Mouse (Mus musculus) cerebellum, adult 9-10 months (tissue): ENCODE results near the gene Gm27029.
"Not testable (repeated sequence)": the region's sequence is repeated elsewhere in the genome, so short reads cannot be mapped to it uniquely, and the experiment has no call there.

Experiments
- DNase-seq: peaks from one replicate; pipeline ENCODE4 v3.0.0; 2022

Gene Gm27029

DNA sequence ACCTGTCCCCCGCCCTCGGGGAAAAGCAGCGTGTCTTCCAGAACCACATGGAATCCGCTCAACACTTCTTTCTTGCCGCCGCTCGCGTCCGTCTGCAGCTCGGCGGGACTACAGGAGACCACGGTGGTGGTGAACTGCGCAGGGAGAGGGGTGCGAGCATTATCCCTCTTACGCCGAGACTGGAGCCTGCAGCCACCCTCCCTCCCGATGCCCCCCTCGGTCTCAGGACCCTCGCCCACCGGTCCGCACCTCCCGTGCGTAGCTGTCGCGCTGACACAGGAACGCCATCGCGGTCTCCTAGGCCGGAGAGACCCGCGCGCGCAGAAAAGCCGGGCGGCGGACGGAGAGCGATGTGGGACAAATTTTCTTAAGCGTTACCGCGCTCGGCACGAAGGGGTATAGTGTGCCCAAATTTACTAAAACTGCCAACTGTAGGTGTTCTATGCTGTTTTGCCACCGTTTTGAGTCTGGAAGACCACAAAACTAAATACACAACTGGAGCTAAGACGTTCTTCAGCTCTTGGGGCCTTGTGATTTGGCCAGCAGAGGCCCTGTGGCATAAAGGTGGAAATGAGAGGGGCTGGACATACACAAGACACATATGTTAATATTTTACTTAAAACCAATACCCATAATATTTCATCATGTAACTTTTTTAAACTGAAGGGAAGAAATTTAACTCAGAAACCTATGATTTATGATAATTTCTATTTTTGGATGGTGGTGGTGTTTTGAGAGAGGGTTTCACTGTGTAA lies 7.3 kb downstream of the Gm27029 start, which contains the start of gene Aarsd1:
TSS of gene Aarsd1 (minus strand) at position 515 of the 755 bp plus-strand sequence.
- peak; percentile 87 for DNase-seq

DNA sequence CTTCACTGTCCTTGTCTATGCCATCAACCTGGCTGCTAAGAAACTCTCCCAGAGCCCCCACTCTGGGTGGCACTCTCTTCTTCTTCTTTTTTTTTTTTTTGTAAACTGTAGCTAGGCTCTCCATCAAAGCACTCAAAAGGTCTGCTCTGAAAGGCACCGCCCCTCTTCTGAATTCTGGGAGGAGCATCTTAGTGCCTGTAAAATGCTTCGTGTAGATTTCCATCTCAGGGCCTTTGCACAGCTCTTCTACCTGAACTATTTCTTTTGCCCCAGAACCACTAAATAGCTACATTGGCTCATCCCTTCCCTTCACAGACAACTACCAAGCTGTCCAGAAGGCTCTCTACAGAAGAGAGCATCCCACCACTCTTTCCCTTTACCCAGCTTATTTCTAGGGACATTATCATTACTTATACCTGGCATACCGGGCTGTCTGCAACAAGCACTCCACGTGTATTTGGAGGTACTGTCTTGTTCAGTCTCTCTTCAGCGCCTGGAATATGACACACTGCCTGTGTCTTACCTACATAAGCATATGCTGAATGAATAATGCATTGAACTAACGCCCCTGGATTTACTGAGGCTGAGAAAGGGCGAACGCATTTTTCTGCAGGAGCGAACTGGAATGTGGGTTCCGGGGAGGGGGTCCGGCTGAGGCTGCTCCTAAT lies 8.0 kb downstream of the Gm27029 start:
- no peak for DNase-seq

DNA sequence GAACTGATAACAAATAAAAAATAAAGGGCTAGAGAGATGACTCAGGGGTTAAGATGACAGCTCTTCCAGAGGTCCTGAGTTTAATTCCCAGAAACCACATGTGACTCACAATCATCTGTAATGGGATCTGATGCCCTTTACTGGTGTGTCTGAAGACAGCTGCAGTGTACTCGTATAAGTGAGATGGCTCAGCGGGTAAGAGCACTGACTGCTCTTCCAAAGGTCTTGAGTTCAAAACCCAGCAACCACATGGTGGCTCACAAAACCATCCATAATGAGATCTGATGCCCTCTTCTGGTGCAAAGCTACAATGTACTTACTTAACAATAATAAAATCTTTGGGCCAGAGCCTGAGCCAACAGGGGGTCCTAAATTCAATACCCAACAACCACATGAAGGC lies 9.3 kb downstream of the Gm27029 start:
- no peak for DNase-seq

DNA sequence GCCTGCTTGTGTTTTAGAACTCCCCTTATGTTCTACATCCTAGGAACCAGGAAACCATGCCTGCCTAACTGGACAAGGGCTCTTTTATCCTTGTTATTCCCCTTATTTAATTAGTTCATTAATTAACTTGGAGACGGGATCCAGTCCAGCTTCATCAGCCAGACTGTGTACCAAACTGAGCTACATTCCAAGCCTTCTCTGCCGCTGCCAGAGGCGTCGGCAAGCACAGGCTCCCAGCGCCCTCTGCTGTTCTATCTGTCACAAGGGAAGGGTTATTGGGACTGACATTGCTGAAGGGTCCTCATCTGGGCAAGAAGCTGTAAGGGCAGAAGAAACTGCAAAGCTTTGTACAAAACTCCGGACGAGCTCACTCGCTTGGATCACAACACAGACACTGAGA lies 29.5 kb downstream of the Gm27029 start:
- DNase-seq, result no peak

DNA sequence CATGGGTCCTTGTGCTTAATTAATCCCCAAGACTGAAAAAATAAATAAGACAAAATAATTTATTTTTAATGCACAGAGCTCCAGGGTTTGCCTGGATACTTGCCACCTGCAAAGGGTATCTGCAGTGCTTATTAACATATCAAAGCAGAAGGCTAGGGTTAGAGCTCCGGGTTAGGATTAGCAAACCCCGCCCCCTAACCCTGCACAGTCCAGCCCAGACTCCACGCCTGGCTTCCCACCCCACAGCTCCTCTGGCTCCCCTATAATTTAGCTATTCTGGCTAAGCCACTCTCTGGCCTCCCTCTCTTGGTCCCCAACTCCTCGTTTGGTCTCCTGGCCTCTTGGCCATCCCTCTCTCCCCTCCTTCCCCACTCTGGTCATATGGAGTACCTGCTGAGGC lies 42.8 kb downstream of the Gm27029 start:
- DNase-seq, result no peak

DNA sequence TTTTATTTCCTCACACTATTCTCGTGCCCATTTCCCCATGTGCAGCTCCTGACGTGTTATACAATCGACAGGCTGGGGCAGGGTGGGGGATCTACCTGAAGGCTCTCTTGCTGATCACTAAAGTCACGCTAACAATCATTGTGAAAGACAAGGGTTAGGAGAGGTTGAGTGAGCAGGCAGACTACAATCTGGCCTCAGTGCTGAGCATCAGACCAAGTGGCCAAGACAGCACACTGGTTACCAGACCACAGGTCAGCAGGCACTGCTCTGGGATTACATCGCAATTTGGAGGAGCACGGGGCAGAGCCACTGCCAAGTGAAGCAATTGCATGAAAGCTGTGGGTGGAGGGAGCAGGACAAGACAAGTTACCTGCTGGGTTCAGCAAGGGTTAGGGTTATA lies 45.7 kb downstream of the Gm27029 start:
- no peak for DNase-seq

DNA sequence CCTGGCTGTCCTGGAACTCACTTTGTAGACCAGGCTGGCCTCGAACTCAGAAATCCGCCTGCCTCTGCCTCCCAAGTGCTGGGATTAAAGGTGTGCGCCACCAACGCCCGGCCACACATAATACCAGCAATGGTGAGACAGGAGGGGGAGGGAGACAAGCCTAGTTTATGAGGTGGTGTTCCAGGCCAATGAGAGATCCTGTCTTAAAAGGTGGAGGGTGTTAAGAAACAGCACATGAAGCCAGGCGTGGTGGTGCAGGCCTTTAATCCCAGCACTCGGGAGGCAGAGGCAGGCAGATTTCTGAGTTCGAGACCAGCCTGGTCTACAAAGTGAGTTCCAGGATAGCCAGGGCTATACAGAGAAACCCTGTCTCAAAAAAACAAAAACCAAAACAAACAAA lies 46.4 kb downstream of the Gm27029 start:
- not testable (repeated sequence) for DNase-seq

DNA sequence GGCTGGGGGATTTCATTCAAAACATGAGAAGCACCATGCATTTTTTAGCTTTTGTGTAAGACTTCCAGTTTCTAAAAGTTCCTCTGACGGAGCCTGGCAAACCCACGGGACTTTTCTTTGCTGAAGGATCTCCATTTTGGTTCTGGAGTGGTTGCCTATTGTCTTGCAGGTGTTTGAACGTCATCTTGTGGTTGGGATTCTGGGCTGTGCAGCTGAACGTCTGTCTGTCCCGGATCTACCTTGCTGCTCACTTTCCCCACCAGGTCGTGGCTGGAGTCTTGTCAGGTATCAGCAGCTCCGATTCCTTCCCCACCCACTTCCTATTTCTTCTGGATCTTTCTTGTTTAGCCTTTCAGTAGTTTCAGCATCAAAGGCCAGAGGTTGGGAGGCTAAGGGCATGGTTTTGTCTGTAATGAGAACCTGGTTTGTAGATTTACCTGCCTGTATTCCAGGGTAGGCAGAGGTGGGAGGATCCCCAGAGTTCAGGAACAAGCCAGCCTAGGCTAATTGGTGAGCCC lies 50.1 kb downstream of the Gm27029 start:
- DNase-seq, result no peak

DNA sequence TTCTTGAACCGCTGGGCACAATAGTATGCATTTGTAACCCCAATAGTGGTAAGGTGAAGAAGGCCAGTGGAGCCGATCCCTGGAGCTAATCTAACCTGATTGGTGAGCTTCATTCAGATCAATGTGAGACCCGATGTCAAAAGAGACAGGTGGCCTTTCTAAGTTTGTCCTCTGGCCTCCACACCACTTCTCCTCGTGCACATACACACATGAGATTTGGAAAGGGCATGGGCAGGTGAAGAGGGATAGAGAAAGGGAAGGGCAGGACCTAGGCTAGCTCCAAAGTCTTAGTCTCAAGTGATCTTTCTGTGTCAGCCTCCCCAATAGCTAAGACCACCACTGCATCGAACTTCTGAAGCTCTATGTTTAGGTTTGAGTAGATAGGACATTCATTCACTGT lies 54.5 kb downstream of the Gm27029 start:
- DNase-seq, result no peak

DNA sequence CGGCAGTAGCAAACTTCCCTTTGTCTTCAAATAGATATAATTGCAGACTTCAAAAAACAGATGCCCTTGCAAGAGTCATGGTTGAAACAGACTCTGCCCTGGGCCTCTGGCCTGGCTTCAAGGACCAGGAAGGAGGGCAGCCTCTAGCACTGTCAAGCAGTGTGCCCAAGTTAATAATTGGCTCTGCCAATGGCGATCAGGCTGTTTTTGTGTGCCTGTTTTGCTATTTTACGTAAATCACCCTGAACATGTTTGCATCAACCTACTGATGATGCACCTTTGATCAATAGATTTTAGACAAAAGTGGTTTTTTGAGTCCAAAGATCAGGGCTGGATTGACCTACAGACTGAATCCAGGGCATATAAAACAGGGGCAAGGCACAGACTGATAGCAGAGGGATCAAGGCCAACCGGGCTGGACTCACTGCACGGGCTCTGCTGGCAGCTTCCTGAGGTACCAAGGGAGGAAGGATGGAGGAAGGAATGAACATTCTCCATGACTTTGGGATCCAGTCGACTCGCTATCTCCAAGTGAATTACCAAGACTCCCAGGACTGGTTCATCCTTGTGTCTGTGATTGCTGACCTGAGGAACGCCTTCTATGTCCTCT lies 57.2 kb downstream of the Gm27029 start, which contains the start of gene G6pc:
TSS of gene G6pc (plus strand) at position 236 of the 610 bp plus-strand sequence.
- DNase-seq, result no peak

DNA sequence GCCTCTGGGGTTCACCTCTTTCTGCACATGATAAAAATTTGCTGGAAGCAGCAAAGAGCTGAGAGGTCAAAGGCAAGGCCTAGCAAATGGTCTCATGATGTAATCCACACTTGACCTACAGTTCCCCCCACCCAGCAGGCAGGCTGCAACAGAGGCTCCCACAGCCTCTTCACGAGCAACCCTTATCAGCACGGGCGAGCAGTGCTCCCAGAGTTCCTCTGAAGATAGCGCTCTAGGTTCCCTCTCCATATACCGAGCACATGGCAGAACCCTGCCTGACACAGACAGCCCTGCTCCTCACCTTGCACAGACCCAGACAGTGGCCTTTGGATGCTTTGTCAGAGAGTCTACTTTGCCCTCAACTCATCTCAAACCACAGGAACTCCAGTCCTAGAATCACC lies 60.1 kb downstream of the Gm27029 start:
- no peak for DNase-seq

DNA sequence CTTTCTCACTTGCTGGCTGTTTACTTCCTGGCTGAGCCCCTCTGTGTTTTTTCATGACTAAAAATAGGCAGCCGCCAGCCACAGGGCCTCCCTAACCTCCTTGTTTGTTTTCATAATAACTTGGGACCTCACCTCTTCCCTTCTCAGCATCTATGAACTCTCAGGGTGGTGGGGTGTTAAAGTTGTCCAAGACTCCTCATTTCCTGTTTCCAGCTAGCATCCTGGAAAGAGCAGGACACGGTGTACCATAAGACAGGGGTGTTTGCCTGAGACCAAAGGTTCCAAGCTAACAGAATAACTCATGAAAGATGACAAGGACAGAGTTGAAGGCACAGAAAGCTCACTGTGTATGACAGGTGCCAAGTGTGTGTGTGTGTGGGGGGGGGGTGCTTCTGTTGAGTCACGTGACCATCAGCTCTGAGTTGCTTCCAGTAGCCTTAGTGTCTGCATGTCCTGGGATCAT lies 63.9 kb downstream of the Gm27029 start:
- no peak for DNase-seq

DNA sequence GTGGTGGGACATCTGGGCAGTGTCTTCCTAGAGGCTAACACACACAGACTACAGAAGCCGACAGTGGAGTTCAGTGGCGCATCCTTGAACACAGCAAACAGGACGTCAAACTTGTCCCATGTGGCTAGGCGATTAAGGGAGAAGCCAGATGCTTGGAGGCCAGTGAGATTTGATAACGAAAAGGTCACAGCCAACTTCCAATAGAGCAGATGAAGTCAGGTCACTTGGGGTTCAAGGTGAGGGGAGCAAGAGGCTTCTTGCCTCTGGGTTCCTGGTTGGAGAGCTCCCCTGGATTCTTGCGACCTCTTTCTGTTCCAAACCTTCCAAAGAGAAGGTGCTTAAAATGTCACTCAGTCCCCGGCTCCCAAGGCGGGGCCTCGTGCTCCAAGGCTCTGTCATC lies 64.8 kb downstream of the Gm27029 start:
- DNase-seq, result no peak

DNA sequence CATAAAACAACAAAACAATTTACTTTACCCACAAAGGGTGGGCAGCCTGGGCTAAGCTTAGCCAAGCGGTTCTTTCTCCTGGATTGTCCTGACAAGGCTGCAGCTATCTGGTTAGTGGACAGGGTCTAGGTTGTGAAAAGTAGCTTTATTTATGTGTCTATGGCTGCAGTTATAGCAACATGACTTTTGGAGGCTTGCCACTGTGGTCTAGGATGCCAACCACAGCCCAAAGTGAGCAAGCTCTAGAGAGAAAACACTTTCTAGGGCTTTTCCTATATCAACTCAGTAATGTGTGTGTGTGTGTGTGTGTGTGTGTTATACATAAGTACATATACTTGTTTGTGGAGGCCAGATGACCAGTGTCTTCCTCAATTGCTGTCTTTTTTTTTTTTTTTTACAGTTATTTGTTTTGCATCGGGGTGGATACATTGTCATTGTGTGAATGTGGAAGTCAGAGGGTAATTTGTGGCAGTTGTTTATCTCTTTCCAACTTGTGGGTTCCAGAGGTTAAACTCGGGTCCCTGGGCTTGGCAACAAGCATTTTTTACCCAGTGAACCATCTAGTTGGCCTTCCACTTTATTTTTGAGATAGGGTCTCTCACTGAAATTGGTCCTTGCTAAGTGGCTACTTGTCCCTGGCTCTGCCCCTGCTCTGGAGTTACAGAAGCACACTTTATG lies 67.0 kb downstream of the Gm27029 start:
- DNase-seq, result no peak
